Mouse (Mus musculus) heart, postnatal 4 days (tissue): ENCODE data around the gene Zfhx3. TPM values are rescaled to one million over a fixed set of nuclear protein-coding genes. Genes with fewer than 3 reads are reported as not detected.

Source experiments
- DNase-seq: peaks from one replicate; pipeline ENCODE4 v3.0.0; 2021
- total RNA-seq, 2 experiments: library from RNA; stranded (reverse); gene quantifications; 2 replicates each; pipeline ENCODE4 v1.2.3; 2021

Zfhx3 gene
- total RNA-seq, 2 experiments from 2014 or later, result 9.7 to 11.5 TPM

DNA sequence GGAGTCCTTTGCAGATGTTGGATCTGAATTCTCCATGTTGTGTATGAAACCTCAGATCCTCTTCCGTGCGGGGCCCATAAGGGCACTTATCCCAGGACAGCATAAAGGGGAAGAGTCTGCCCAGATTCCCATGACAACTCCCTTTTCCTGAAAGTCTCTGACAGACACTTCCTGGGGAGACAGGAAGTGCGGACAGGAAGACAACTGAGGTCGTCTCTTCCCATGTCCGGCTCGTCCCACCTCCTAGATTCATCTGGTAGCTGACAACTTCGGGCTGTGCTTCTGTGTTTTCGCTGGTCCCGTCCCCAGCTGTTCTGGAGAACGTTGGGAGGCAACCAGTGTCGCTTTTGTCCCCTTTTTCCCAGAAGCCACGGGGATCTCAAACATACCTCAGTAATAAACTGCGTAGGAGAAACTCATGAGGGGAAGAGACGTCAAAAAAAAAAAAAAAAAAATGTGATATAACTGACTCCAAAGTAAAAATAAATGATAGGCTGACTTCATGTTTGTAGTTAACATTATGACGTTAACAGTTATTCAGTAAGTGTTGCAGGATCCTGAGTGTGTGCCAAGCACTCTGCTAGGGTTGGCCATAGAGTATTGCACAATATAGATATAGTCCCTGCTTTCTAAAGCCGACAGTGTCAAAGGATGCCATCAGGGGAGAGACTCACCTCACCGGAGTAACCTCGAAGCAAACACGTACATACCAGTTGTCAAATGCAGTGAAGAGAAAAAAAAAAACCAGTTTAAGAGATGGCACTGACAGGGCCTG lies 653.5 kb downstream of the Zfhx3 start:
- DNase-seq, result peak; percentile 38

DNA sequence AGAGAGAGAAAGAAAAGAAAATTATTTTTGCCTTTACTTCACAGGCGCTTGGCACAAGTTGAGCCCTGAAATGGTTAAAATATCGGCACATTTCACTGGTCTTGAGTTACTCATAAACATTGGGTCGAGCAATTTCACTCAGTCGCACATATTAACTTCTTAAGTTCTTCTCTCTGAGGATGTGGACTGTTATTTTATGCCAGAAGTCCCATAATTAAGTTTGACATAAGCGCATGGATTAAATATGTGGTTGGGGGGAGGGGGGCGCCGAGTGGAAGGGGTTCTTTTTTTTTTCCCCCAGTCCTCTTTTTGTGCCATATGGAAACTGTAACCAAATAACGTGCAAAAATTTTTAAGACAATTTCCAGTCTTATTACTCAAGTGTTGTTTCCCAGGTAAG lies 656.6 kb downstream of the Zfhx3 start:
- no peak for DNase-seq

DNA sequence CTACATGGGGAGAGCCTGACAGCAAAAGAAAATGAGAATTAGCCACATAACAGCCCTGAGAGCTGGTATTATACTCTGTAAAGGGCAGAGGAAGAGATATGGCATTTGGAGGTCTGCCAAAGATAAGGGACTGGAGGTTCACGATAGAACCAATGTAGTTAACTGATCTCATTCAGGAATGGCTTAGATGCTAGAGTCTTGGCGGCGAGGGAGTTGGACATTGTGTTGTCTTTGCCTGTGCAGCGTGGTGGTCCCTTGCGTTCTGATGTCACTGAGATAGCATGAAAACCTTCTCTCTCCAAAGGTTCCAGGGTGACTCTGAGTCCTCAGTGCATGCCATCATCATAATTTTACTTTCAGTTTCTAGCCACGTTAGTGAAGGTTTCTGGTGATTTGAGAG lies 657.1 kb downstream of the Zfhx3 start:
- no peak for DNase-seq

DNA sequence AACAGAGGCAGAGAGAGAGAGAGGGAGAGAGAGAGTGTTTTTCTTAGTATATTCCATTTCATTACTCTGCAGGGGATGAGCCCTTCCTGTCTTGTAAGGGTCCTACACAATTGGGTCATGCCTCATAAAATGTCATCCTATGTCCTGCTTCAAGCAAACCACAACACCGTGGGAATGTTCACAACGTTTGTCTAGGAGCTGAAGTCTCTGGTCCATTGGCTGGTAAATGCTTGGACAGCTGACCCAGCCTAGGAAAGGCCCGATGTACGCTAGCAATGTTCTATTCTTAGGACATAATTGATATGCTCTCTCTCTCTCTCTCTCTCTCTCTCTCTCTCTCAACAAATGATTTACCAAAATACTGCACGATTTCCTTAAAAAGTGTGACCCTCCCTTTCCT lies 666.2 kb downstream of the Zfhx3 start:
- no peak for DNase-seq

DNA sequence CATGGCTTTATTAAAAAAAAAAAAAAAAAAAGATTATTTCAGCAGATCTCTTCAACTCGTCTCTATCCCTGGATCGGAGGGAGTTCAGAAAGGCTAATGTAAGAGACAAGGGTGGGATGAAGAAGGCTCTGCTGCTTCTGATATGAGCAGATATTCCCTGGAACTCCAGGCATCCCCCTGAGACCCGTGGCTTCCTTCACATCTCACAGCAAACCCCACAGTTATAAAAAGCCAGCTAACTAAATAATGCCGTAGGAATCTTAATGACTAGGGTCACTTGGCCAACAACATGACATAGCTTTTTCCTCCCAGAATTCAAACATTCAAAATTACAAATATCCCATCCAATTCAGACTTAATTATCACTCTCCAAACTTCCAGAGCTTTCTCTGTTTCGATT lies 666.7 kb downstream of the Zfhx3 start:
- no peak for DNase-seq

DNA sequence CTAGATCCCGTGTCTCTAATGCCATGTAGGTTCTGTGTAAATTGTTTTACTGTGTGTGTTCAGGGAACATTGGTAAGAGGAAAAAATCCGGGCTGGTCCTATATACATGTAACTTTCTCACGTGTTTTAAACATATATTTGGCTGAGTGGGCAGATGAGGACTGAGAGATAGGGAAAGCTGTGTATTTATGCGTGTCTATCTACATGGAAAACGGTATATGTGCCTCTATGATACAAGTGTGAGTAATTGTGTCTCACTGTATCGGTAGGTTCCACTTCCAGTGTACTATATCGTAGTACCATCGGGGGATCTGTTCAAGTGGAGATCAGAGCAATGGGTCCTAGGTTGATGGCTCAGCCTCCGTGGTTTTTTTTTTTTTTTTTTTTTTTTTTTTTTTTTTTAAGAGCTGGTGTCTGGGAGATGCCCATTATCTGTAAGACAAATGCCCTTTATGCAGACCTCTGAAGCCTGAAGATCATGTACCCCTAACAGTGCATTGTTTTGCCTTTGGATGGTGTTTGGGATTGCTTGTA lies 668.8 kb downstream of the Zfhx3 start:
- no peak for DNase-seq

DNA sequence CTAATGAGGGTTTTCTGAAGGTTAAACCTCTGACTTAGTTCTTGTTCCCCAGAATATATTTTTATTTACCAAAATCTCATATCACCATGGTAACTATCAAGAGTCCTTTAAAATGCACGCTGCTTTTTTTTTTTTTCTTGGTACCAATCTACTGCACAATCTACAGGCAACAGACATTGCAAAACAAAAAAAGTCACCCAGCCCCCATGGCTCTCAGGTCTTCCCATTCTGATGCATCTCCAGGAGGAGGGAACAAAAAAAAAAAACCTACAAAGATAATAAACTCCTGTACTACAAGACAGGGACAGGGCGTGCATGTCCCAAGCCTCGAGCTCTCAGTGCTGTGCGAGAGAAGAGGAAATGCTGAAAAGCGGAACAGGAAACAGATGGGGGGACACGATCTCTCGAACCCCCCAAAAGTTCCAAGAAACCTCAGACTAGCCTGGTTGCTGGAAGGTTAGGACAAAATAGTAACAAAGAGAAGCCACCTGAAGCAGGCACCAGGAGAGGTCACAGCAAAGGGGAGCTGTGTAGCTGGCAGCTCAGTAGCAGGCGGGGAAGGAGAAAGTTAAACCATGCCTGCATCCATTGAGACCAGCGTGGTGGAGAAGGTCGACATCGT lies 669.5 kb downstream of the Zfhx3 start:
- no peak for DNase-seq

DNA sequence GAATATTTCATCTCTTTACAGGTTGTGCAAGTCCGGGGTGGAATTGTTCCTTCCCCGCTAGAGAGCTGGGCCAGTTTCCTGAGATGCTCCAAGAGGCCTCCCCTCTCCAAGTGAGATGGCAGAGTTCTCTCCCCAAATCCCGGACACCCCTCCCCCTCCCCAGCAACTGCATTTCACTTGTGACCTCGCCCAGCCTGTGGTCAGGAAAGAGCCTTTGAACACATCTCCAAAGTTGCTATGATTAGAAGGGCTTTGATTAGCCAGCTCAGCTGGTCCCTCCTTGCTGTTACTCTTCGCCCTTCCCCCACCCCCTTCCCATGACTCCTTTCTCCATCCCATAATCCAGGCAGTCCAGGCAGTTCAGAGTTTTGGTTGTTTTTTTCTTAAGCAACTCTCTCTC lies 670.4 kb downstream of the Zfhx3 start:
- DNase-seq, result no peak

DNA sequence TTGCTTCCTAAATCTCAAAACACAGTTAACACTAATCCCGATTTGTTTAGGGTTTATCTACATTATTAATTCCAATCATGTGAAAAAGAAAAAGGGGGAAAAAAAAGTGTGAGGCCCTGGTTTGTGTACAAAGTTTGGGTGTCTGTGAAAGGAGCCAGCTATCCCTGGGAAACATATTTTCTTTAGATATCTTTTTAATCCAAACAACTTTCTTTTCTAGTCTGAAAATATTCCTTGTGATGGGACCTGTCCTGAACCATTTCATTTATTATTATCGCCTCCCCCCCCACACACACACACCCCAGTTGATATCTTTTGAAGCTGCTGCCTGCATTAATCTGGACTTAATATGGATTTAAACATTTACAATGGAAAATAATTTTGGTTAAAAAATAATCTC lies 670.8 kb downstream of the Zfhx3 start:
- DNase-seq, result no peak

DNA sequence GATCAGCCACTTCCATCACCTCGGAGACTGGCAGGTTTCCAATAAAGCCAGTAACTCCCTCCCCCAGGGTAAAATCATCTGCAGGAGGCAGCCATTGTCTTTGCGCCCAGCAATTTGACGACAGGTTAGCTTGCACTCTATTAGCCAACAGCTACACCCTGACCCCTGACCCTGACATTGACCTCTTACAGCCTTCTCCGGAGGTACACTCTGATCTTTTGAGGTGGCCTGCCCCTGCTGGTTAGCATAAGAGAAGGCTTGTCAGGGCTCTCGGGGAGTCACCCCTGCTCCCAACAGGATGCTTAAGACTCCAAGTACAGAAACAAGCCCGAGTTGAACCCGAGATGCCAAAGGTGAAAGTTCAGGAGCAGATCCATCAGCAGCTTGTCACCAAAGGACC lies 678.9 kb downstream of the Zfhx3 start:
- DNase-seq, result no peak

DNA sequence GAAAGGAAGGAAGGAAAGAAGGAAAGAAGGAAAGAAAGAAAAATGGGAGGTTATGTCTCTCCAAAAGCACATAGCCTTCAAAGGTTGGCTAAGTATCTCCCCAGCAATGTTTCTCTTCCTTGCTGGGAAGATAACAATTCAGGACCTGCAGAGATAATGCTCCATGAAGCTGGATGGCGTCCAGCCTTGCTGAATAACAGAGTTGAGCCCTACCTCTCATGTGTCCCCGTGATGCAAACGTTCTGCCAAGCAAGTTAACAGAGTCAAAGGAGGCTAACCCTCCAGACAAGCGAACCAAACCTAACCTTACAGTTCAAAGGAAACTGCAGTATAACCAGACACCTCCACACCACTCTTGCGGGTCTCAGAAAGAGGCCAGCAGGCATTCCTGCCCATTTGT lies 681.2 kb downstream of the Zfhx3 start:
- no peak for DNase-seq

DNA sequence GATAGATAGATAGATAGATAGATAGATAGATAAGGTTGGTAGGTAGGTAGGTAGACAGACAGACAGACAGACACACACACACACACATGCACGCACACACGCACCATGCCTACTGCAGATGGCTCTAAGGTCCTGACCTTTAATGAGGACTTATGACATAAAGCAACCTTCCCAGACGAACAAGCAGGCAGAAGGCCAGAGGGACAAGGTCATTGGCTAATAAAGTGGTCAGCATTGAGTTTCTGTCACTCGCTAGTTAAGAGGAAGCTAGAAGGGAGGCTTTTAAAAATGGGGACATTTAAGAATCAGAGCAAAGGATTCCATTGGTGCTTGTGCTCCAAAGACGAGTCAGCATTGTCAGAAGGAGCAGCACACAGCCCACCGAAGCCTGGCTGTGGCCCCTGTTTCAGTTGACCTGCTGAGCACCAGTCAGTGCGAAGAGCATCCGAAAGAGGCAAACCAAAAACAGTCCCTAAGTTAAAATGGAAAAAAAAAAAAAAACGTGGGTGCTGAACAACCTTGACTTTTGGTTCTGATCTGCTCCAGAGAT lies 683.2 kb downstream of the Zfhx3 start:
- no peak for DNase-seq

DNA sequence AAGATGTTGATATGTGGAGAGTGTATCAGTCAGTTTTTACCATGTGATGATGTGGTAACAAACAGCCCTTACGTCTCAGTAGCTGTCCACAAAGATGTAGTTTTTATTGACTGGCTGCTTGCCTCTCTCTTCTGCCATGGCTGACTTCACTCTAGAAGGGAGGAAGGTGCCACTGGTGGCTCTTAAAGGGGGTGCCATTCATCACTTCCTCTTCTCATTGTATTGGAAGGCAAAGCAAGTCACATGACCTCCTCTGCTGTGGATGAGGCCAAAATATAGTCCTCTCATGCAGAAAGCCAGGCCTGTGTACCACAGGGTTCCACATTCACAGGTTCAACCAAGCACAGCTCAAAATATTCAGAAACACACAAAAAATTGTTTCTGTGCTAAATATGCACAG lies 688.6 kb downstream of the Zfhx3 start:
- DNase-seq, result no peak

DNA sequence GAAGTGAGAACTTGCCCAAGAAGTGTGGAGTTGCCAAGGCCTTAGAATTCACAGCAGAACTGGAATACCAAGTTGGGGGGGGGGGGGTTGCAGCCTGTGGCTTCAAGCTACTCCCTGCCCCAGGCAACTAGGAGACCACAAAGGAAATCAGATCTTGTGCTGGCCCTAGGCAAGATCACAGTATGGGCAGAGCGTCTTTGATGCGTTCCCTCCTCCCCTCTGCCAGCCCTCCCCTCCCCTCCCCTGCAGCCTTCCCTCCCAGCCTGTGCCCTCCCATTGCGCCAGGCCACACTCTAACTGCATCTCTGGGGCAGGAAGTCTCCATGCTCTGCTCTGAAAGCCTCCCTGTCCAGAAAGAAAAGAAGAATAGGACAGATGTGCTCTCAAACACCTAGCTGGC lies 691.8 kb downstream of the Zfhx3 start:
- no peak for DNase-seq

DNA sequence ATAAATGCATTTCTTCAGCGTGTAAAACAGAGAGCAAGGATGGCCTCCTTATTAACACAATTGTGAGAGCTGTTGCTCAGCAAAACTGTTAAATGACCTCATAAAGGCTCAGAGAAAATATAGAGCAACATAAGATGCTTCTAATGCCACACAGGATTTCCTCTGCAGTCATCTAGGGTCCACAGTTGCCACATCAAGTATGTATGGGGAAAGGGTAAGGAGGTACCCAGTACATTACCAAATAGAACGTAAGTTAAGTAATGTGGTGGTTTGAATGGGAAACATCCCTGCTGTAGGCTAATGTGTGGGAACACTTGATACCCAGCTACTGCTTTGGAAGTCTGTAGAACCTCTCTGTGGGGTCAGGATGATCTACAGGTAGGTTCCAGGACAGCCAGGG lies 695.4 kb downstream of the Zfhx3 start:
- DNase-seq, result no peak

DNA sequence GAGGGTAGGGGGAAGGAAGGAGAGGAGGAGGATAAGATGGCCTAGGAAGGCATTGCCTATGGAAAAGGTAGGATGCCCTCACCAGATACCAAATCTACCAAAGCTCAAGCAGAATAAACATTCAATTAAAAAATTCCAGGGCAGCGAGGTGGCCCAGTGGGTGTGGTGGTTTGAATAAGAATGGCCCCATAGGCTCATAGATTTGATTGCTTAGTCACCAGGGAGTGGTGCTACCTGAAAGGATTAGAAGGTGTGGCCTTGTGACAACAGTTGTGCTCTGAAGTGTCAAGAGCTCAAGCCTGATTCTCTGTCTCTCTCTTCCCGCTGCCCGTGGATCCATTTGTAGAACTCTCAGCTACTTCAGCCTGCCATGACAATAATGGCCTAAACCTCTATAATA lies 703.2 kb downstream of the Zfhx3 start:
- DNase-seq, result no peak

DNA sequence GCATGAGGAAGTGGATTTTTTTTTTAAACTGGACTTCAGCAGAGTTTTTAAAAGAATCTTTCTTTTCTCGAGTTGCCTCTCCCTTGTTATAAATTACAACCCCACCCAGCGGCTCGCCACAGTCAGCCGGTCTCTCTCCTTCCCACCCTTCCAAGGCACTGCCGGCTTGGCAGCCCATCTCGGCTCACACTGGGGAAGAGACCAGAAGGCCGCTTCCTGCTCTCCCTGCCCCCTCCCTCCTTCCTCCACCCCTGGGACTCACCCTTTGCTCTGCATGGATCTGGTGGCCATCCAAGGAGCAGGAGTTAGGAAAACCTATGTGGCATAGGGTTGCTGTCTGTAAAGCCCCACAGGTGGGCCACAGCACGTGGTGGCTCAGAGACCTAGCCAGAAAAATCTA lies 705.1 kb downstream of the Zfhx3 start:
- DNase-seq, result peak; percentile 57

DNA sequence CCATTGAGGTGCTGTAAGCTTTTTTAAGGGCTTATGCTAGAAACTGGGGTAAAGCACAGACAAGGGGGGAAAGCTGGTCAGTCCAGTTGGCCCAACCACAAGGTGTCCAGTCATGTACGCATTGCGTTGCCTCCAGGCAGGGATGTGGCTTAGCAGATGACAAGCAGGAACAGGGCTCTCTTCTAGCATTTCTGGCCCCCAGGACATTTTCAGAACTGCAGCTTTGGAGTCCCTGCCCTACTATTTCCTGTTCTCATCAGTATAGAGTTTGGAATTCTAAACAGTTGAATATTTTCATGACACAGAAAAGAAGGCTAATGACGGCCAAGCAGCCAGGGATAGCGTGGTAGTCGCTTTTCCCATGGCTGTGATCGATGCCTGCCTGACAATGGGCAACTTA lies 706.5 kb downstream of the Zfhx3 start:
- no peak for DNase-seq

DNA sequence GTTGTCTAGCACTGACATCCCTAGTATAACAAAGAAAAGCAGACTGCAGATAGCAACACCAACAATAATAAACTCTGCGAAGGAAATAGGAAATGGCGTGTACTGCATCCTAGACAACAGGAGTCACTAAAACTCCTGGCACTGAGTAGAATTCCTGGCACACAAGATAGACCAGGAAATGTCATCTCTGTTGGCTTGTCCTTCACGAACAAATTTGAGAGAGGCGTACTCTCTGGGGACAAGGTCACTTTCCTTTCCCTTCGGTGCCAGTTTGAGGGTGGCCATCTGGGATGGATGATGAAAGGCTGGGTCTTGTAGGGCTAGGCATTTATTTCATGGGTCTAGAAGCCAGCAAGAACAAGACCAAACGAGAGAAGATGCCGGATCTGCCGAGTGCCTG lies 708.4 kb downstream of the Zfhx3 start:
- no peak for DNase-seq

DNA sequence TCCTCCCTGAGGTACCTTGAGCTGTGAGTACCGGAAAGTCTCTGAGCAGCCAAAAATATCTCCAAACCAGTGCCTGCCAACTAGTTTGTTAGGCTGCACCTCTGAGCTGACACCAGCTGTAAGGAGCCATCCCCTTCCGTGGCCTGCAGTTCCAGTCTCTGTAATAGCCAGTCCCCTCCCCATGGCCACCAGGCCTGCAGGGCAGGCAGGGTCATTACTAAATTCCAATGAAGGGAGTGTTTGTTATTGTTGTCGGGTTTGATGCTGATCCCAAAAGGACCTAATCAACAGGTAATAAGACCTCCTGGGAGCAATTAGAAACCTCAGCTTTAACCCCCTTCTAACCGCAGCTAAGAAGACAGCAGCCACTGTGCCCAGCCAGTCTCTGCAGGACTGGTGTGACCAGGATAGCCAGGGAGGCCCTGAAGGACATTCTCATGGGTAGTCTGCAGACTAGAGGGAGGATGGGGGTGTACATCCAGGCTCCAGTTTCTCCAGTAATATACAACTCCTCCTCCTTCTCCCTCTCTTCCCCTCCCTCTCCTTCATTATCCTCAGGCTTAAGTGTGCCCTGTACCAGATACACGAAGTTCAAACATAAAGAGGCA lies 719.1 kb downstream of the Zfhx3 start:
- no peak for DNase-seq

DNA sequence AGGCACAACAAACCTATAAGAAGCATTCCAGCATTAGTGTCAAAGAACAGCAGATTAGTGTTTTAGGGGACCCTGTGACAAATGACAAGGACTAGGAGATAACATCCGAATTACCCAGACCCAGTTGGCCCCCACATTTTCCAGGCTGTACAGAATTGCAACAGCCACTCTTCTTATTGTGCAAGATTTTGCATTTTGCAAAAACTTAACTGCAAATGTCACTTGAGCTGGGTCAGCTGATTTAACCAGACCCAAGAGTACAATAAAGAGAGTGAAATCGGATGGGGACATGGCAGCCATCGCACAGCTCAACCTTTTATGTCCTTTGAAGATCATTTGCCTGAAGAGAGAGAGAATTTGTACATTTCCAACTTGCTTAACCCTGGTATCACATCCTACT lies 720.3 kb downstream of the Zfhx3 start:
- DNase-seq, result no peak

DNA sequence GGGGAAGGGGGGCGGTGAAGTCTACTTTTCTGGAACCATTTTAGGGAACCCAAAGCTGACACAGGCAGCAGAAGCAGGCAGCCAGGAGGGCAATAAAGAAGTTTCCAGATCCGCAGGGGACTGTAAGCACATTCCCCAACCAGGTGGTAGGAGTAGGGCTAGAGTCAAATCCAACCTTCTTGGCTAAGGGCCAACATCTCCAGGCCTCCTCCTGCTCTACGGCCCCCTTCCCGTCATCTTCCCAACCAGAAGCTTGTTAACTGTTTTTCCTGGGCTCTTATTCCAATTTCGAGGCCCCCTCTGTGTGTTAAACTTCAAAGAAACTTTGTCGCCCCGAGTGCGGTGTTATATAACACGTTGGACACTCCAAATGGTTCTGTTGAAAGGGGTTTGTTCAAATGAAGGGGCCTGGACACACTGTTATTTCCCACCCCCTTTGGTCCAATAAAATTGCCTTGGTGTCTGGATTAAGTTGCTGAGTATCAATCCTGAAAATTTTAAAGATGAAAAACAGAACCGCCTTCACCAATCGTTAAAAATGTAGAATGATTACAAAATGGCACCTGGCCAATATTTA lies 729.6 kb downstream of the Zfhx3 start:
- DNase-seq, result no peak

DNA sequence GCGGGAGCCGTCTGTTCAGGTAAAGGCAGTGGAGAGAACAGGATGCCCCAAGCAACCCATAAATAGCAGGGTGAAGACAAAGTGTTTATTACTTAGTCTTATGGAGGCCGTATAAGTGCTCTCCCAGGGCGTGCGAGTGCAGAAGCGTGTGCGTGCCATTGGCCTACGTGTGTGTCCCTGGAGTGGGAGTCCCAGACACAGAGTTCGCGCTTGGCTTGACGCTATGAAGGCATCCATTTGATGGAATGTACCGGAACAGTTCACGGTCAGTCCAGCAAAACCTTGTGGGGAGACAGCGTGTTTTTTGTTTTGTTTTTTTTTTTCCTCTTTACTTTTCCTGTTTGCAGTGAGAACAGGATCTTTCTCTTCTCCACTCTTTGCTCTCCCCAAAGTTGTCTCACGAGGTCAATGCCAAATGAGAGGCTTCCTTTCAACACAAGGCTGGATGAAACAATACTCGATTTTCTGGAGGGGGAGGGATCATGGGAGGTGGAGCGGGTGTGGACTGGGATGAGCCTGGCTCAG lies 732.6 kb downstream of the Zfhx3 start:
- DNase-seq, result no peak
